Mouse (Mus musculus) C2C12 (cell line): ENCODE measurements at regions not wholly inside any gene's neighbourhood (a gene's known extent, or its start where the extent isn't known, plus 50 kb on each side); places are given as distances from the start of the nearest gene placed in this dataset.

Experiments
- CEBPB ChIP-seq: IDR thresholded peaks from one replicate; pipeline ENCODE4 v1.6.1; 2011; ENCODE audit warnings: low read depth, mild to moderate bottlenecking, control low read depth, moderate library complexity
- CTCF ChIP-seq: IDR thresholded peaks from one replicate; pipeline ENCODE4 v1.5.1; 2011; ENCODE audit not compliant: control insufficient read depth, insufficient read depth, insufficient read length
- MYOD1 ChIP-seq: IDR thresholded peaks from one replicate; pipeline ENCODE4 v1.6.1; 2011; ENCODE audit warnings: low read depth; ENCODE audit not compliant: control insufficient read depth, insufficient read length

DNA sequence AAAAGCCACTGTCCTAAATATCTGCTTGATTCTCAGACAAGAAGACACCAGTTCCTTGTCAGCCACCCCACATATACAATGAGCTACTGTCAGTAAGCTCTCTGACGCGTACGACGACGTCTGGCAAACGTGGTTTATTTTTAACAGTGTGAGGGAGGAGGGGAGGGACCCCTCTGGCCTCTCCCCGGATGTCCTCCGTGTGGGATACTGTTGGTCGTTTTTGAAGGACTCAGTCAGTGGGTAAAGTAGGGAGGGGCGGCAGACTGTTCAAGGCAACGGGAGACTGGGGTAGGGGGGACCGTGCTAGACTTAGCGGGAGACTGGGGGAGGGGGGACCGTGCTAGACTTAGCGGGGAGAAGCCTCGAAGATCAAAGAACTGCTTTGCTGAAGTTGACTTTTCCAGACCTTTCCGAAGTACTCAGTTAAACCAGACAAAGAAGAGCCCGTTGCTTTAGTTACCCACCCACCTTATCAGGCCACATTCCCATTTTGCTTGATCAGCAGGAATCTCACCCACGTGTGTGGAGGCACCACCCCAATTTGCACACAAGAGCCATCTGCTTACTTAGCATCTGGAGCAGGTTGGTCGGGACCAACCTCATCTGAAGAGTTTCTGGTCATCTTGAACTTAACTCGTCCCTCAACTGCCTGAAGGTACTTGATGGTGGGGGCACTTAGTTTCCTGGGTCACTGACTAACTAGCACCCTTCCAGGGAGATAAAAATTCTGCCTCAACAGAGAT is 92.6 kb upstream of the Mark1 start:
- TF ChIP-seq CTCF (no peak), MYOD1 (no peak), CEBPB (no peak)
